Mouse (Mus musculus): ENCODE results near the gene Carns1.

GRCm38 (mm10) chr19:4196048-4196447 is 20.8 kb upstream of the Carns1 start:
- TF ChIP-seq CTCF (IDR thresholded peaks at IDR 0.05; ENCODE audit: low read depth, low read length) = no peak
- TF ChIP-seq POLR2A (IDR thresholded peaks at IDR 0.05; ENCODE audit: insufficient read depth, low read length) = no peak
